Mouse (Mus musculus) layer of hippocampus, adult 9-11 months (tissue): ENCODE results near the gene Pigp.
"Not testable (repeated sequence)": the region's sequence is repeated elsewhere in the genome, so short reads cannot be mapped to it uniquely, and the experiment has no call there.

Experiments
- DNase-seq: peaks from one replicate; pipeline ENCODE4 v3.0.0; 2022

Gene Pigp

DNA sequence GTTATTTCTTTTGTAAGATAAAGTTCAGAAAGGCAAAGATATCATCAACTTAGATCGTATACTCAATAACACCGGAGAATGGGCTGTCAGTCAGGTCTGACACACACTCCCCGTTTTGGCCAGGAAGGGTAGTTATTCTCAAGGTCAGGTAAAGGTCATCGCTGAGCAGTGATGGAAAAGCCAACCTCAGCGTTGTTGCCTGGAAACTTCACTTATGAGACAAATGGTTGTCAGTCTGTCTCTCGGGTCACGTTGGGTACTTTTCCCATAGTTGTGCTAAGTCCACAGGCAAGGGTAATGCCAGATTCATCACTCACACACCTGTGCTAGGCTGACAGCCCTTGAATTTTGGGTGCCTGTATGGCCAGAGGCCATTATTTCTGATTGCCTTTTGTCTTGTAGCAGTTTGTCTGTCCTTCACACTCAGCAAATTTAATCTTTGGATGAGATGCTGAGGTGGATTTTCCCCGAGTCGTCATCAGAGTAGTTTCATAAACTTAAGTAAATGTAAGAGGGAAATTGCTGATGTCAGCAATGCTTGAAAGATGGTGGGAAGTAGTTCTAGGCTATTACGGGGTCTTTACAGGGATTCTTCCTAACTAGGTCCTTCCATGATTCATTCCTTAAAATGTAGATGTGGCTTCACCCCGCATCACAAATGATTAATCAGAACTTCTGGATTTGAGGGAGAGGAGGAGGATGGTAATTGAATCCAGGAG lies 14.7 kb downstream of the Pigp start:
- DNase-seq = no peak

DNA sequence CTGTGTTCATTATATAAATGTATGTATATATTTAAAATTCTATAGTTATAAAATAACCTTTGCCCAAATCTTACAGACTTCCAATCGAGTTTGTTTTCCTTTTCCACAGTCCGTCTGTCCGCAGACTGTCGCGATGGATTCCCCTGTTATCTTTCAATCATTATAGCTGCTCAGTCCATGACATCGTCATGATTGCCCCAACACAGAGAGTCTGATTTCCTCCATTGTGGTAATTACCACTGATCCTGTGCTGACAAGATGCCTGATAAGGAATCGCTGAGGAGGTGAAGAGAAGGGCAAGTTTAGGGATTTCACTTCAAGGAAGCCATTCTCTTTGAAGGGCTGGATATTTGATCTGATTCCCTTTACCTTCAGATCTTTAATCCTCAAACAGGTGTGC lies 15.6 kb downstream of the Pigp start:
- no peak for DNase-seq

DNA sequence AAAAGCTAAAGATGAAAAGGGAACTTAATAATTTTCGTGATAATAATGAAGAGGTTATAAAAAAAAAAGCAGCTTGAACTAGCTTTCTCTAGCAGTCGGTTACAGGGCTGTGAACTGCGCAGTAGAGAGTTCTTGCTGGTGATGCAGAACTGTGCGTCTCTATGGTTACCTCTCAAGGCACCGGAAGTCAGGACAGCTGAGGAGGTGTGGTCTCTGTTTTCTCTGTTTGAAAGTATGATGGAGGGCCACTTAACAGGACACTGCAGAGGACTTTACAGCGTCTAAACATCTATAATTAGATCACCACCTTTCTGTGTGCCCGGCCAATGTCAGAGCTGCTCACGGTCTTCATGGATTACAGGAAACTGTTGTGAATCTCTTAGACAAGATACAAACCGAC lies 17.2 kb downstream of the Pigp start:
- peak; percentile 42 for DNase-seq

DNA sequence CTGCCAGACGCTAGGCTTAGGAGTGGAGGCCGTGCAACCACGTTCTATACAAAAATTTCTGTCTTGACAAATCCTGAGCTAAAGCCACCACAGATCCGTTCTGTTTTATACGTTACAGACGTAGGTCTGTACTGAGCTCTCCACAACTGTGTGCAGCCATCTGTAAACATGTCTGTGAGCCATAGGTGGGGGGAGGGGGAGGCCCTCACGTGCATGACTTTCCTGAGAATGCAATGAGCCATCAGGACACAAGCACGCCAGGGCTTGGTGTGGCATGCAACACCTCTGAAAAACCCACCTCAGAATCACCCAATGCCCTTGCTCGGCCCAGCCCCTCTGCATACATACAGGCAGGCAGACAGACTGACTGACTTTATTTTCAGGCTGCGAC lies 21.4 kb downstream of the Pigp start:
- DNase-seq = no peak

DNA sequence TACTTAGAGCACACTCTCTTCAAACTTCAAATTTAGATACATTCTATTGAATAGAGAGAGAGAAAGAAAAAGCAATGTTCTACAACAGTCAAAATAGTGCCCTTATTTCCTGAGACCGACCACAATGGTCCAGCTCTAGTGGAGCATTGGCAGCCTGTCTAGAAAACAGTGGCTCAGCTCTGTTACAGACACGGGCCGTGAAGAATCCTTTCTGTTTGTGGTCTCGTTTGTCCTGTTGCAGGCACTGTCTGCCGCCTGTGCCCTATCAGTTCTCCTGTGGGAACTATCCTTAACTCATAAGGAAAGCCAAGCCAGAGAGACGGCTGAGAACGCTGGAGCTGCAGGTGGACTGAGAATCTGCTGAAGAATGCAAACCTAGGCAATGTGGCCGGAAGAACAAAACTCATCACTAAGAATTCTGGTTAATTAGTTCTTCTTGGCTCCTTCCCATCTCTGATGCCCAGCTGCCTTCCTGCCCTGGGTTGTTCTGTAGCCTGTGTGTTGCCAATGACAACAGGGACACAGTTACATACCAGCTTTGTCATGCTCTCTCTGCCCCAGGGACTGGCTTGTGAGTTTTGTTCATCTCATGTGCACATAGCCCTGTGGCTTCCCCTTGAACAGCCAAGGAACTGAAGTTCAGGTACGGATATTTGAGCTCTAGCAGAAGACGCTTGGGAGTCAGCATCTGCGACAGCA lies 21.9 kb downstream of the Pigp start:
- peak; percentile 14 for DNase-seq

DNA sequence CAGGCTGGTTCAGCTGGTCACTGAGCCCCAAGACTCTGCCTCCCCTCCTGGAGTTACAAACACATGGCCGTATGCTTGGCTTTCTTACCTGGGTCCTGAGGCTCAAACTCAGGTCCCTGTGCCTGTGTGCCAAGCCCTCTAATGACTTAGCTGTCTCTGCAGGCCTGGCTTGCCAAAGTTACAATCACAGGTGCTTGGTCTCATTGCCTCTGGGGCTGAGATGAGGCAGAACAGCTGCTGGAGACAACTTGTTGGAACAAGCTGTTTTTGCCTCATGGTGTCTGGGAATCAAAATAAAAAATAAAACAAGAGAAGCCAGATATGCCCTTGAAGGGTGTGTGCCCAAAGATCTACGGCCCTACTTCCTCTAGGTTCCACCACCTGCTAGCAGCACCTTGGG lies 22.9 kb downstream of the Pigp start:
- DNase-seq = no peak

DNA sequence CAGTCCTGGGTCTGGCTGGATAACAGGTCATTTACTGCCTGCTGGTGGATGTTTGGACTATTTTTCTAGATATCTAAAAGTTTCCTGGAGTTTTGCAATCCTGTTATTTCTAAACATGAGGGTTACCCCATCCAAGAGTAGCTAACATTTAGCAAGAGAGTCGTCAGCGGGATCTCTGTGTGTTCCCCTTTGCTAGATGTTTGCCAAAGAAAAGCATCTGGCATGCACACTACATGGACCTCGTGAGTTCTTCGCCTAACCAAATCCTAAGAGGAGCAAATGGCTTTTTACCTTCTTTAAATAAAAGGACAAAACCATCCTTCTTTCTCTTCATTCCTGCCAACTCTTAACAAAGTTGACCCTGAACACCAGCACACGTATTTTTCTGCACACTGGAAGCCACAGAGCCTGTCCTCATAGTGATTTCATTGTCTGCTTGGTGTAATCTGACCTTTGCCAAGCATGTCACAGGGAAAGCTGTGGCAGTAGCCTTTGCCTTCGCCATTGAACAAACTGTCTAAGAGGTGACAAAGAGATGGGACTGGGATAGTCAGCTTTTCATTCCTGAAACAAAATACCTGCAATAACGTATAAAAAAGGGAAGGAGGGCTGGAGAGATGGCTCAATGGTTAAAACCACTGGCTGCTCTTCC lies 24.4 kb downstream of the Pigp start:
- DNase-seq = no peak

DNA sequence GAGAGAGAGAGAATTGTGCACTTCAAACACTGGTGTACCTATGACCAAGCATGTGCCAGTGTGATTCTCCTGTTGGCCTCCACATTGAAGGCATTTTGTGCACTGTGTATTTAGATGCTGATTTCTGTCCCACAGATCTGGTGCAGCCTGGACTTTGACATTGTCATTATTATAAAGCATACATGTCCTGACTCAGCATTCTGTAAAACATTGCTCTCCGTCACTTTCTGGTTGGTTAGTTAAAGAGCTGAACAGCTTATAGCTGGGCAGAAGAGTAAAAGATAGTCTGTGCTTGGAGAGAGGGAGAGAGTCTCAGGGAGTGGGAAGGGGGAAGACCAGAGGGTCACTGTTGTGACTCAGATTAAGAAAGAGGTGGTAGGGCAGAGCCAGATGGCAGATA lies 25.9 kb downstream of the Pigp start:
- no peak for DNase-seq

DNA sequence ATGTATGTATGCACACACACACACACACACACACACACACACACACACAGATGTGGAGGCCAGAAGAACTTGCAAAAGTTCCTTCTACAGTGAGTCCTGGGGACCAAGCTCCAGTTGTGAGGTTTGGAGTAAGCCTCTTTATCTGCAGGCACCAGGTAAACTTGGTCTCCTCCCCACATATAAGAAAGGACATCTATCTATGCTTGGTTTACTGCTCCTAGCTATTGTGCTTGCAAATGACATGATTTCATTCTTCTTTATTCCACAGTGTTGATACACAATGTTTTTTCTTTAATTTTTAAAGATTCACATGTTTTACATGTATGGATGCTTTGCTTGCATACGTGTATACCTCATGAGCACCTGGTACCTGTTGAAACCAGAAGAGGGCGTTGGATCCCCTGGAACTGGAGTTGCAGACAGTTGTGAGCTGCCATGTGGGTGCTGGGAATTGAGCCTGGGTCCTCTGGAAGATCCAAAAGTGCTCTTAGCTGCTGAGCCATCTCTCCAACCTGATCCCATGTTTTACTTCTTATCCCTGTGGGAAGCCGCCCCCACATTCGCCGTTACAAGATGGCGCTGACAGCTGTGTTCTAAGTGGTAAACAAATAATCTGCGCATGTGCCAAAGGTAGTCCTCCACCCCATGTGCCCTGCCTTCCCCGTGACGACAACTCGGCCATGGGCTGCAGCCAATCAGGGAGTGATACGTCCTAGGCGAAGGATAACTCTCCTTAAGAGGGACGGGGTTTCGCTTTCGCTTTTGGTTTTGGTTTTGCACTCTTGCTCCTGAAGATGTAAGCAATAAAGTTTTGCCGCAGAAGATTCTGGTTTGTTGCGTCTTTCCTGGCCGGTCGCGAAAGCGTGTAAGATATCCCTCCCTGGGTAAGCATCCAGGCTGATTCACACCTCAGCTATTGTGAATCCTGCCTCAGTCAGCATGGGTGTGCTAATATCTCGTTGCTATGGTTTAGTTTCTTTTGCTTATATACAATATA lies 32.2 kb downstream of the Pigp start:
- not testable (repeated sequence) for DNase-seq

DNA sequence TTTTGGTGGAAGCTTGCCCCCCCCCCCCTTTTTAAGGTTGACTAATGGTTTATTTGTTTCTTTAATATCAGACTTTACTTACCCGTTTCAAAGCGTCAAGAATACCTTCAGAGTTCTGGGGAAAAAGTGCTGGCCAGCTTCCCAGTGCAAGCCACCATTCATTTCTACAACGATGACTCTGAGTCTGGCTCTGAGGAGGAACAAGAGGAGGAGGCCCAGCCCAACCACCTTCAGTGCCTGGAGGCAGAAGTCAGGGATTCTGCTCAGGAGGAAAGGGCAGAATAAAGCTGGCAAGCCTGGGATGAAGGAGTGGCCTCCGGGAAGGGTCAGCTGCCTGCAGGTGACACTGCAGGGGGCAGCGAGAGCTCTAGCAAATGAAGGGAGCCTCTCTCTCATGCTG lies 36.0 kb downstream of the Pigp start:
- DNase-seq = no peak

DNA sequence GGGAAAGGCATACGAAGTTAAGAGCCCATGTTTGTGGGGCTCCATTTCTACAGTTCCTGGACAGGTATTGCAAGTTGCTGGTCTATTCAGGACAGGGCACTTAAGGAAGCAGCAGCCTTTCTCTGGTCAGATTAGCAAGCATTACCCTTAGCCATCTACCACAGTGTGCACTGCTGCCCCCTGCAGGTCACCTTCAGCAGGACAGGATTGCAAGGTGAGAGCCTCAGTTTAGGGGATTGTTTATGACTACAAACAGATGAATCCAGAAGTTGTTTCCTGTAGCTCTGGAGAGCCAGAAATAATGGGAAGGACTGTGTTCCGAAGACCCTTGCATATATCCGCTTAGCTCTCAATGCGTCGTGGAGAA lies 39.8 kb downstream of the Pigp start:
- DNase-seq = no peak

DNA sequence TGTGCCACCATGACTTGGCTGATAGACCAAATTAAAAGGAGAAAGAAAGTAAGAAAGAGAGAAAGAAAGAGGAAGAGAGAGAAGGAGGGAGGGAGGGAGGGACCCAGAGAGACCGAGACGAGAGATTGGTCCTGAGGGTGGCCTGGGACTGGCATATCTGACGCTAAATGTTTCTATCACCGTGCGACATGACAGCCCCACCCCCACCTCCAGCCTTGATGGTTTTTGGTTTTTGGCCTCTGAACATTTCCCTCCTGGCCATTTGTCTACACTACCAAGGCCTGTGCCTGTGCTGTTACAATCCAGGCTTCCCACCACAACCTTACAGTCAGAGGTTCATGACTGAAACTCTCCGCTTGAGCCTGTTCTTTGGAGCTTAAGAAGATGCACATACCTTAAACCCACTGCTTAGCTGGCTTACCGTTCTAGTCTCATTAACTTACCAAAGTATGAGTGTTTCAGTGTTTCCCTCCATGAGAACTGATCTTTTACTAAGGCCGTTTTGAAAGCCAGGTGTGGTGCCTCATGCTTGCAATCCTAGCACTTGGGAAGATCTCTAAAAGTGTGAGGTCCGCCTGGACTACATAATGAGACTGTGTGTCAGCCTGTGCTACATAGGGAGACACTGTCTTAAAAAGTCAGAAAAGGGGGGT lies 40.3 kb downstream of the Pigp start:
- no peak for DNase-seq

DNA sequence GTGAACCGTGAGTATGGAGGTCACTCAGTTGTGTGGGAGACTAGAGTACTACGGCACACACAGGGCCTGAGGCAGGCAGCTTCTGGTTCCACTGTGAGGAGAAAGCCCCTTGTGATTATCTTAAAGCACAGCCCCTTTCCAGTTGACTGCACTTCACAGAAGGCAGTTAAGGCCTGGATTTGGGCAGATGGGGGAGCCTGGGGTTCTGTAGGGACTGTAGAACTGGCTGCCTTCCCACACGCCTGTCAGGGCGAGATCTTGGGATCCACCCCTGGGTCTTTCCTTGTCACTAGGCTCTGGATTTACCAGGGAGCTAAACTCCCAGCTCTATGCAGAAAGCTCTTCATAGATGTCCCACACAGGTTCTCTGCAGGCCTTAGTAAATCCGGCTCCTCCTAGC lies 41.2 kb downstream of the Pigp start:
- DNase-seq = no peak

DNA sequence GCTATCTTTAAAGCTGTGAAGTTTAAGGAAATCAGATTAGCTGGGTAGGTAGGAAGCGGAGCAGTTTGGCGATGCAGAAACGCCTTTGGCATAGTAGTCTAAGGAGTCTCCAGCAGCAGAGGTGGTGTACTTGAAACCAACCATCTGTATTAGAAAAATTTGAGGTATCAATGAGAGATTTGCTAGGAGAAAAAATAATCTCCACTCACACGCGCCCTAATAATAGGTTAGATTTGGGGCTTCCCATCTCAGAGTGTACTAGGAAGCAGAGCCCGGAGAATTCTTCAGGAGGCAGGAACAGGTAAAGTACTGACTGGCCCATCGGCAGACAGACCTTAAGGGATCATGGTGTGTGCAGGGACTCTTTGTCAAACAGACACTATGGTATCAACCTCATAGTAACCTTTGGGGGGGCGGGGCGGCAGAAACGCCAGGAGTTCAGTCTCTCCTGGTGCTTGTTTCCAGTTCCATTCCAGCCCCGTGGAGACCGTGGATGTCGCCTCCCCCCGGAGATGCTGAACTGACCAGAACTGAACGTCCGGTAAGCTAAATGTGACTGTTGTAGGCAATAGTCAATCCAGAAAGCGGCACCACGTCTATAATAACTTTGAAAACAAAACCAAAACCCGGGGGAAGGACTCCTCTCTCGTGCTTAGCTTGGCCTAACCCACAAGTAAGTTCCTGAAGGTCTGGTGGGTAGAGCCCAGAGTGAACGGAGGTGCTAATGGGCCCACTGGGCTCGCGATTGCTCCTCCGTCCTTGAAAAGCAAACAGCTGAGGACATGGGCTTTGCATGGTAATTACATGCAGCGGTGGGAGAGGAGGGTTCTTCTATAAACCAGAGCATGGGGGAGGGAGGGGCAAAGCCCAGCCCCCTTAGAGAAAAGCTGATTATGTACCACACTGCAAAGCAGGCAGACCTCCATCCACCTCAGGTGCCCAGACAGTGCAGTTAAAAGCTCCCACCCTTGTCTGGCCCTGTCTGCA lies 42.5 kb downstream of the Pigp start:
- DNase-seq = no peak

DNA sequence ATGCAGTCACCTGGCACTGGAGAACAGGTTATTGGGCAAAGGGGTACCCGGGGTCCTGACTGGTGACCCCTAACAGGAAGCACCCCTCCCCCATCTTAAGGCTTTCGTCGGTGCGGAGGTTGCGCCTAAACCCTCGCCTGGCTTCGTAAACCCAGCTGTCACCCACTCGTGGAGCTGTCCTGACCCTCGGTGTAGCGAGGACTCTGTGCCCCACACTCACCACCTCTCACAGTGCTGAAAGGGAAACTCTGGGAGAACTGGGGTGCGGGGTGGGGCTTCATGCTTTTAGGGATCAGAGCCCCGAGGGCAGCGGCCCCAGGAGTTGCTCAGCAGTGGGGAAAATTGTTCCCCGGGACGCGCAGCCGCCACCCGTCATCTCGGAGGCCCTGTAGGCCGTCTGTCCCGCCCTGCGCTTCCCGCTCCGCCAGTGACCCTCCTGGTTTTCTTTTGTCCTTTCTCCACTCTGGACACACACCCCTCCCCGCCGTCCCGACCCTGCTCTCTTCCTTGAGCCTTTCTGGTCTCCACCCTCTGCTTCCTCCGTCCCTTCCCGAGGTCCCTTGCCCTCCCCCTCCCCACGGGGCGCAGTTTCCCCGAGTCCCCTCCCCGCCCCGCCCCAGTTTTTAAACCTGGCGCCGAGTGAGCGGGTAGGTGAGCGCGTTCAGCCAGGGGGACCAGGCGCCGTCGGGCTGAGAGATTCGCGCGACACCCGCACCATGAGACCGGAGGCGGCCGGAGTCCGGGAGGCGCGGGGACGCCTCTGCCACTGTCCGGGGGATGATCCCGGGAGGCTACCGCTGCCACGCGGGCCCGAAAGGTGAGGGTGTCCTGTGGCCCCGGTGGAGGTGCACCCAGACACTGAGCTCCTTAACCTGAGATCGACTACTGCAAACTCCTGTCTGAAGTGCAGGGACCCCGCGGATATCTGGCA lies 43.6 kb downstream of the Pigp start, which contains the start of gene Ripply3:
Gene Ripply3 (plus strand): TSS at position 640 of the 931 bp plus-strand sequence.
- DNase-seq = no peak

DNA sequence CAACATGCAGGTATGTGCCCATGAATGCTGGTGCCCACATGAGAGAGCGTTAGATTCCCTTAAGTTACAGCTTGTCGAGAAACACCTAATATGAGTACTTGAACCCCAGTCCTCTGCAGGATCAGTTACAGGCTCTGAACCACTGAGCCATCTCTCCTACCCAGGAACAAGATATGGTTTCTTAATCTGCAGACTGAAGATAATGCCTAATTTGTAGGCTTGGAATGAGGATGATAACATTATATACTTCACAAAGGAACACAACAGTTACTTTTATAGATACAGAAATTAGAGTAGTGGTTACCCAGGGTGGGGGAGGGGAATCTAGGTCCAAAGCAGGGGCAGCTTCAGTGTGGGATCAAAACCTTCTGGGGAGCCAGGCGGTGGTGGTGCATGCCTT lies 45.6 kb downstream of the Pigp start:
- no peak for DNase-seq

DNA sequence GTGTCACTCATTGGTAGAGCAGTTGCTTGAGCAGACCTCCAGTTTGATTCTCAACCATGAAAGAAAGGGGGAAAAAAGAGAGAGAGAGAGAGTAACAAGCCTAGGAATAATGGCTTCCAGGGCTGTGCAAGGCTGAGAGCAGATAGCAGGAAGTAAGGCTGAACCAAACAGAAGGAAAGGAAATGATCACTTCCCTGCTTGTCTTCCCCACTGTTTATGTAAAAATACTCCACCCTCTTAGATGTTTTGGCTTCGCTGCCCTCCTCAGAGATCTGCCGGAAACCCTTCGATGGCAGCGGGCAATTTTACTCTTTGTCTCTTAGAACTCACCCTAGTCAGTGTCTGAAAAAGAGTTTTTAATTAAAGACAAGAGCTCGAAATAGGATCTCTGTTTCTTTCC lies 48.0 kb downstream of the Pigp start:
- DNase-seq = no peak

DNA sequence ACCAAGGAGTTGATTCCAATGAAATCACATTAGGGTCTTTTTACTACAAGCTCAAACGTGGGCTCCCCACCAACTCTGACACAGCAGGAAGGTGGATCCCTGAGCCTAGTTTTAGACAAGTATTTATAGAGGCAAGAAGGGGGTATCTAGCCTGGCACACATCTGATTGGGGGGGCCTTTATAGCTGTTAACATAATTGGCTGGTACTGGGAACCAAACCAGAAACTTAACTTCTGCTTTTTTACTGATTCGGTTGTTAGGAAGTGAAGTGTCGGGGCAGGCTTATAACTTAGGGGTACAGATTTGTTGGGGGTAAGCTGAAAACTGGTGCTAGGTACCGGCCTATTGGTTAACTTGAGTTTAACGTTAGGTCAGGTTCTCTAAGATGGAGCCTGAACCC lies 51.4 kb downstream of the Pigp start:
- DNase-seq = no peak

DNA sequence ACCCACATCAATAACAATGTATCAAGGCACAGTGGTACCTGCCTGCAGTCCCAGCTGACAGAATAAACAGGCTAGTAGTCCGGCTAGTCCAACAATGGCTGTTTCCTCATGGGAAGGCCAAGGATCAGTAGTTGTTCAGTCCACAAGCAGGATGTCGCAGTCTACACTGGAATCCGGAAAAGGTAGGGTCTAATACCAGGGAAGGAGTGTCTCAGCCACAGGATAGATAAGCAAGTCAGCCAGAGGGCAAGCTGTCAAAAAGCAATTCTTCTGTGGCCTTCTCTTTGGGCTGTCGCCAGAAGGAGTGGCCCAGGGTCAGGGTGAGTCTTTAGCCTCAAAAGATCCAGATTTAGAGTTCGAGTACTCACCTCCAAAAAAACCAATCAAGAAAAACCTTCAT lies 53.9 kb downstream of the Pigp start:
- DNase-seq = no peak

DNA sequence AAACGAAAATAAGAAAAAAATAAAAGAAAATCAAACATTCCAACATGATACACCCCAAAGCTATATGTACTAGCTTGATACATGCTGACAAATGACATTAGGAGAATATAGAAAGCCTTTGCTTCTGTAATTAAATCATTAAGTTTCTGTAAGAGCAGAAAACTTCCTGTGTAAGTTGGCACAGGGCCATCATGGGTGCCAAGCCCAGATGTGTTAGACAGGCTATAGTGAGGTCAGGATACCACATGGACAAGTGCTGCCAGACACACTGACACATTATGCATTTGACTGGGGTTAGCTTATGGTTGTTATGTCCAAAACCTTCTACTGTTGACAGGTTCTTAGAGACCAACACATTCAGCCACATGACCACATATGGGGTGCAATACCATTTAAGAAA lies 56.4 kb downstream of the Pigp start:
- no peak for DNase-seq
